Mouse (Mus musculus) left cerebral cortex, postnatal 14 days (tissue): ENCODE results near the gene Gm12248. TPM values are rescaled to one million over a fixed set of nuclear protein-coding genes. Genes with fewer than 3 reads are reported as not detected.
"Not testable (repeated sequence)": the region's sequence is repeated elsewhere in the genome, so short reads cannot be mapped to it uniquely, and the experiment has no call there.

Experiments
- DNase-seq, 2 experiments: peaks; one replicate each; pipeline ENCODE4 v3.0.0; 2021 to 2022; ENCODE audit warnings: low spot score in 2 of 2, mixed read lengths in 1 of 2
- intact Hi-C: fragments of 180-260 bp; cut with DNase I; formaldehyde crosslinking; loops from one replicate; pipeline ENCODE4 v1.15.1; 2025
- total RNA-seq, 2 experiments: library from RNA; stranded (reverse); gene quantifications; 2 replicates each; pipeline ENCODE4 v1.2.3; 2021

Gm12248 gene
- total RNA-seq, 2 experiments from 2014 or later, result not detected

- intact Hi-C loops, result loop anchor here (5.0 kb wide), 1 partner anchor 42 kb away; no protein-coding TSS in a partner anchor
- DNase-seq, result not testable (repeated sequence)
These were observed 33.2 kb downstream of the Gm12248 start for GRCm38 (mm10) chr11:58059752-58060151.

- intact Hi-C loops, result loop anchor here (2.0 to 5.0 kb wide), 2 partner anchors 40 to 107 kb away; no protein-coding TSS in a partner anchor
- DNase-seq, result peak; percentile 70 to 74
These were observed 35.5 kb downstream of the Gm12248 start for GRCm38 (mm10) chr11:58057455-58057854.

GRCm38 (mm10) chr11:58046438-58046837 is 46.5 kb downstream of the Gm12248 start:
- intact Hi-C loops, result loop anchor here (5.0 kb wide), 1 partner anchor 39 kb away; the partner anchor contains the start of gene Larp1
- peak in 1 of 2 experiments; percentile 25 for DNase-seq

GRCm38 (mm10) chr11:58042861-58043431 is 50.0 kb downstream of the Gm12248 start:
- intact Hi-C loops, result no loop called here

GRCm38 (mm10) chr11:58039027-58039426 is 53.9 kb downstream of the Gm12248 start:
- intact Hi-C loops, result no loop called here
- peak in 1 of 2 experiments; percentile 28 for DNase-seq

More at GRCm38 (mm10) chr11:58042861-58043431, 50.0 kb downstream of the Gm12248 start:
- DNase-seq, result no peak

- intact Hi-C loops, result no loop called here
- DNase-seq, result no peak
These were observed 59.3 kb downstream of the Gm12248 start for GRCm38 (mm10) chr11:58033635-58034034.

GRCm38 (mm10) chr11:58031176-58031575 is 61.8 kb downstream of the Gm12248 start:
- intact Hi-C loops, result no loop called here
- DNase-seq, result no peak

GRCm38 (mm10) chr11:58029869-58030268 is 63.1 kb downstream of the Gm12248 start:
- DNase-seq, result no peak
- intact Hi-C loops, result no loop called here

GRCm38 (mm10) chr11:58028981-58029380 is 64.0 kb downstream of the Gm12248 start:
- no peak for DNase-seq
- intact Hi-C loops, result no loop called here

GRCm38 (mm10) chr11:58026860-58027259 is 66.1 kb downstream of the Gm12248 start:
- no peak for DNase-seq
- intact Hi-C loops, result no loop called here

GRCm38 (mm10) chr11:58026337-58026736 is 66.6 kb downstream of the Gm12248 start:
- intact Hi-C loops, result no loop called here
- no peak for DNase-seq

- intact Hi-C loops, result no loop called here
- no peak for DNase-seq
These were observed 67.1 kb downstream of the Gm12248 start for GRCm38 (mm10) chr11:58025881-58026280.

GRCm38 (mm10) chr11:58024671-58025070 is 68.3 kb downstream of the Gm12248 start:
- intact Hi-C loops, result no loop called here
- no peak for DNase-seq

GRCm38 (mm10) chr11:58024271-58024670 is 68.7 kb downstream of the Gm12248 start:
- no peak for DNase-seq
- intact Hi-C loops, result no loop called here

GRCm38 (mm10) chr11:58021618-58022017 is 71.3 kb downstream of the Gm12248 start:
- DNase-seq, result no peak
- intact Hi-C loops, result no loop called here

GRCm38 (mm10) chr11:58021095-58021494 is 71.8 kb downstream of the Gm12248 start:
- intact Hi-C loops, result no loop called here
- no peak for DNase-seq

GRCm38 (mm10) chr11:58018701-58019100 is 74.2 kb downstream of the Gm12248 start:
- intact Hi-C loops, result loop anchor here (5.0 kb wide), 1 partner anchor 39 kb away; no protein-coding TSS in a partner anchor
- no peak for DNase-seq

- DNase-seq, result peak; percentile 26 to 27
- intact Hi-C loops, result loop anchor here (5.0 kb wide), 1 partner anchor 39 kb away; no protein-coding TSS in a partner anchor
These were observed 74.6 kb downstream of the Gm12248 start for GRCm38 (mm10) chr11:58018287-58018686.

- DNase-seq, result no peak
- intact Hi-C loops, result loop anchor here (5.0 kb wide), 1 partner anchor 40 kb away; no protein-coding TSS in a partner anchor
These were observed 75.5 kb downstream of the Gm12248 start for GRCm38 (mm10) chr11:58017422-58017821.

GRCm38 (mm10) chr11:58016371-58016770 is 76.6 kb downstream of the Gm12248 start:
- intact Hi-C loops, result loop anchor here (5.0 kb wide), 1 partner anchor 41 kb away; no protein-coding TSS in a partner anchor
- DNase-seq, result no peak

GRCm38 (mm10) chr11:58015339-58015738 is 77.6 kb downstream of the Gm12248 start:
- intact Hi-C loops, result loop anchor here (5.0 kb wide), 1 partner anchor 42 kb away; no protein-coding TSS in a partner anchor
- no peak for DNase-seq
